In genomic region chr6:107657805-107658204, GRCm38 (mm10) we compare ENCODE assay signal across 13 mouse cellular contexts.
"Had no signal": no experiment of that assay in that cellular context is flagged by ENCODE, and none has a peak within 500 bp of the region (broad histone marks: within the 10 kb centered on the region; RNA-seq: fewer than 3 reads in every experiment).

No protein-coding gene starts in this region.

- H3K4me1 ChIP-seq: liver, embryonic 13.5 days had no signal

- H3K4me2 ChIP-seq: liver, embryonic 13.5 days; midbrain, embryonic 11.5 days had no signal

- ATAC-seq: intestine, embryonic 16.5 days had no signal

- H3K36me3 ChIP-seq: liver, embryonic 13.5 days had no signal

- H3K27me3 ChIP-seq: liver, embryonic 13.5 days had no signal

- H3K9ac ChIP-seq: liver, embryonic 13.5 days had no signal

- H3K27ac ChIP-seq: liver, embryonic 13.5 days had no signal

- DNase-seq: kidney, adult 18-20 months; kidney, adult 9 months; kidney, postnatal 14 days; kidney, postnatal 4 days; liver, embryonic 13.5 days; lung, adult 2 months; lung, postnatal 14 days; lung, postnatal 4 days; midbrain, embryonic 14.5 days; thymus, adult 2 months; thymus, postnatal 14 days had no signal

- H3K4me3 ChIP-seq: liver, embryonic 13.5 days had no signal

- H3K9me3 ChIP-seq: liver, embryonic 13.5 days had no signal
